Mouse (Mus musculus) ZHBTc4 (cell line): ENCODE results near the gene Ccdc126.

Experiments
- DNase-seq: peaks from one replicate; pipeline ENCODE4 v3.0.0-alpha.2; 2011; ENCODE audit warnings: low read depth, low spot score

Gene Ccdc126

GRCm38 (mm10) chr6:49318966-49319594, at the start of gene Ccdc126:
Gene Ccdc126 (plus strand): TSS chr6:49319274.
- peak; percentile 100 for DNase-seq

GRCm38 (mm10) chr6:49269923-49270322, 49.2 kb upstream of the Ccdc126 start:
- DNase-seq: no peak

- DNase-seq: no peak
These were observed 47.3 kb upstream of the Ccdc126 start for GRCm38 (mm10) chr6:49271815-49272214.

- DNase-seq: peak; percentile 58
These were observed 46.2 kb upstream of the Ccdc126 start for GRCm38 (mm10) chr6:49272863-49273262.

- peak; percentile 61 for DNase-seq
These were observed 45.1 kb upstream of the Ccdc126 start for GRCm38 (mm10) chr6:49273934-49274333.

- peak; percentile 66 for DNase-seq
These were observed 44.5 kb upstream of the Ccdc126 start for GRCm38 (mm10) chr6:49274416-49275091.

- DNase-seq: peak; percentile 87
These were observed 43.8 kb upstream of the Ccdc126 start for GRCm38 (mm10) chr6:49275296-49275695.

GRCm38 (mm10) chr6:49280942-49281341, 38.1 kb upstream of the Ccdc126 start:
- no peak for DNase-seq

- DNase-seq: no peak
These were observed 37.0 kb upstream of the Ccdc126 start for GRCm38 (mm10) chr6:49282122-49282521.

GRCm38 (mm10) chr6:49298286-49298685, 20.8 kb upstream of the Ccdc126 start:
- DNase-seq: peak; percentile 29

GRCm38 (mm10) chr6:49314821-49315220, 4.3 kb upstream of the Ccdc126 start:
- peak; percentile 46 for DNase-seq

- no peak for DNase-seq
These were observed 681 bp downstream of the Ccdc126 start for GRCm38 (mm10) chr6:49319595-49320315.

- DNase-seq: no peak
These were observed 2.3 kb downstream of the Ccdc126 start for GRCm38 (mm10) chr6:49321341-49321740.

GRCm38 (mm10) chr6:49322056-49322455, 3.0 kb downstream of the Ccdc126 start:
- DNase-seq: no peak

- no peak for DNase-seq
These were observed 3.9 kb downstream of the Ccdc126 start for GRCm38 (mm10) chr6:49322986-49323385.

GRCm38 (mm10) chr6:49324528-49324927, 5.5 kb downstream of the Ccdc126 start:
- DNase-seq: peak; percentile 63

GRCm38 (mm10) chr6:49325294-49325693, 6.2 kb downstream of the Ccdc126 start:
- DNase-seq: no peak

- DNase-seq: no peak
These were observed 7.8 kb downstream of the Ccdc126 start for GRCm38 (mm10) chr6:49326846-49327245.

GRCm38 (mm10) chr6:49331369-49332059, 12.4 kb downstream of the Ccdc126 start:
- DNase-seq: no peak

GRCm38 (mm10) chr6:49332060-49332370, 12.9 kb downstream of the Ccdc126 start:
- no peak for DNase-seq

GRCm38 (mm10) chr6:49338566-49338965, 19.5 kb downstream of the Ccdc126 start:
- DNase-seq: peak; percentile 83

GRCm38 (mm10) chr6:49339145-49339544, 20.1 kb downstream of the Ccdc126 start:
- no peak for DNase-seq
